In genomic region chr11:63920531-63920930, GRCm38 (mm10) we compare ENCODE assay signal across 7 mouse cellular contexts. TPM values are rescaled to one million over a fixed set of nuclear protein-coding genes. Genes with fewer than 3 reads are reported as not detected.
DNase-seq lines count a peak whose midpoint lies in the region; ATAC-seq and TF ChIP-seq lines count a peak whose summit lies in the region.

No protein-coding gene starts in this region.

- peak overlapping the region; percentile 51 for H3K9ac ChIP-seq in intestine, embryonic 14.5 days (ENCODE audit: low read length)
- peak overlapping the region; percentile 95 for H3K9ac ChIP-seq in limb, embryonic 12.5 days (replicated peaks)
- peak overlapping the region; percentile 87 for H3K9ac ChIP-seq in midbrain, embryonic 13.5 days (replicated peaks)

- peaks cover 86% of the 10 kb centered on the region for H3K27me3 ChIP-seq in intestine, embryonic 14.5 days (replicated peaks; ENCODE audit: control insufficient read depth, insufficient read depth, low read length)
- H3K27me3 ChIP-seq in limb, embryonic 12.5 days, result peaks cover 73% of the 10 kb centered on the region
- H3K27me3 ChIP-seq in midbrain, embryonic 13.5 days, result peaks cover 64% of the 10 kb centered on the region
- peaks cover 69% of the 10 kb centered on the region for H3K27me3 ChIP-seq in small intestine, adult 2 months (ENCODE audit: control insufficient read depth, insufficient read depth, low read length)

- TF ChIP-seq POLR2A in small intestine, adult 2 months (IDR thresholded peaks at IDR 0.05; ENCODE audit: low read depth, low read length), result 0 out of 2 replicates have a peak, but pooled peaks have one; percentile 27

- H3K4me1 ChIP-seq in intestine, embryonic 14.5 days (replicated peaks; ENCODE audit: control insufficient read depth, insufficient read depth, low read length), result peaks cover 19% of the 10 kb centered on the region
- H3K4me1 ChIP-seq in limb, embryonic 12.5 days (replicated peaks), result peaks cover 67% of the 10 kb centered on the region
- peaks cover 81% of the 10 kb centered on the region for H3K4me1 ChIP-seq in midbrain, embryonic 13.5 days (replicated peaks)
- H3K4me1 ChIP-seq in small intestine, adult 2 months (ENCODE audit: control insufficient read depth, insufficient read depth, insufficient read length, low read length), result peaks cover 13% of the 10 kb centered on the region

- TF ChIP-seq CTCF in small intestine, adult 2 months (IDR thresholded peaks at IDR 0.05; ENCODE audit: extremely low read depth, insufficient read length, insufficient replicate concordance, low read depth, low read length), result peak; percentile 52; the same call in 1 of the 2 replicates

- intact Hi-C loops in gastrocnemius, postnatal 36 days (cut with DNase I), result loop anchor here (5.0 to 10.0 kb wide), 3 partner anchors 157 to 1054 kb away; partner anchors contain the start of genes Cox10 and Elac2

- H3K36me3 ChIP-seq in intestine, embryonic 14.5 days (ENCODE audit: control insufficient read depth, insufficient read depth, low read length), result no peaks in the 10 kb centered on the region
- no peaks in the 10 kb centered on the region for H3K36me3 ChIP-seq in limb, embryonic 12.5 days
- H3K36me3 ChIP-seq in midbrain, embryonic 13.5 days, result no peaks in the 10 kb centered on the region
- H3K36me3 ChIP-seq in small intestine, adult 2 months (ENCODE audit: control insufficient read depth, insufficient read depth, low read length), result no peaks in the 10 kb centered on the region

- peak; percentile 81 for DNase-seq in adrenal gland, adult 2 months
- peak; percentile 90 for DNase-seq in embryo, embryonic 10 days (ENCODE audit: low spot score)
- DNase-seq in gastrocnemius, postnatal 36 days, result peak; percentile 43 to 45
- peak; percentile 91 for DNase-seq in intestine, embryonic 14.5 days (ENCODE audit: low spot score)

- under 1% methylated on average over 33 of the region's 33 CpGs for WGBS in intestine, embryonic 14.5 days
- WGBS in limb, embryonic 12.5 days, result under 1% methylated on average over 33 of the region's 33 CpGs
- WGBS in midbrain, embryonic 13.5 days, result under 1% methylated on average over 33 of the region's 33 CpGs
- under 1% methylated on average over 33 of the region's 33 CpGs for WGBS in small intestine, adult 2 months

- peak; percentile 51; the same call in 1 of the 2 replicates for ATAC-seq in intestine, embryonic 14.5 days (replicated peaks; ENCODE audit: low FRiP score, low TSS enrichment, low read depth)
- peak; percentile 27; the same call in 1 of the 2 replicates for ATAC-seq in limb, embryonic 12.5 days (ENCODE audit: insufficient number of reproducible peaks, insufficient read depth, low FRiP score, low TSS enrichment, low read depth)
- peak; percentile 64 for ATAC-seq in midbrain, embryonic 13.5 days

- peak overlapping the region; percentile 54 for H3K4me3 ChIP-seq in intestine, embryonic 14.5 days (ENCODE audit: low read depth, low read length)
- peak overlapping the region; percentile 82 for H3K4me3 ChIP-seq in limb, embryonic 12.5 days (replicated peaks)
- peak overlapping the region; percentile 80 for H3K4me3 ChIP-seq in midbrain, embryonic 13.5 days (replicated peaks)
- peak overlapping the region; percentile 70 for H3K4me3 ChIP-seq in small intestine, adult 2 months (ENCODE audit: low read depth, low read length)

- no peaks in the 10 kb centered on the region for H3K9me3 ChIP-seq in intestine, embryonic 14.5 days (ENCODE audit: control insufficient read depth, low read length)
- no peaks in the 10 kb centered on the region for H3K9me3 ChIP-seq in limb, embryonic 12.5 days
- no peaks in the 10 kb centered on the region for H3K9me3 ChIP-seq in midbrain, embryonic 13.5 days

- peak overlapping the region; percentile 92 for H3K4me2 ChIP-seq in intestine, embryonic 14.5 days (ENCODE audit: low read length)
- H3K4me2 ChIP-seq in limb, embryonic 12.5 days, result peak overlapping the region; percentile 84
- H3K4me2 ChIP-seq in midbrain, embryonic 13.5 days (replicated peaks), result peak overlapping the region; percentile 92

- H3K27ac ChIP-seq in intestine, embryonic 14.5 days (ENCODE audit: low read depth), result no peak overlapping the region
- peak overlapping the region; percentile 89 for H3K27ac ChIP-seq in limb, embryonic 12.5 days
- H3K27ac ChIP-seq in midbrain, embryonic 13.5 days, result peak overlapping the region; percentile 79
- no peak overlapping the region for H3K27ac ChIP-seq in small intestine, adult 2 months (ENCODE audit: insufficient read depth, low read depth, low read length)

RNA-seq across cellular contexts. Expression of gene Hs3st3b1, which starts 1.6 kb away (rescaled TPM):
- 1 to 10 TPM; 1.7 to 1.8 TPM for total RNA-seq in adrenal gland, adult 2 months (2021)
- 4.1 and 4.8 TPM in 2 replicates for polyA plus RNA-seq in adrenal gland, adult 2 months (2012; rRNA removed)
- total RNA-seq in gastrocnemius, postnatal 36 days (2021), result under 1 TPM; 0.30 to 0.43 TPM
- polyA plus RNA-seq in intestine, embryonic 14.5 days (2014; fragmentation: Nextera tagmentation; extraction: Ambion mirVana), result 5.3 and 5.9 TPM in 2 replicates
- polyA plus RNA-seq in limb, embryonic 12.5 days (2016; fragmentation: Nextera tagmentation; extraction: Ambion mirVana), result 23.5 and 32.8 TPM in 2 replicates
- 13.0 and 15.9 TPM in 2 replicates for polyA plus RNA-seq in midbrain, embryonic 13.5 days (2015; fragmentation: Nextera tagmentation; extraction: Ambion mirVana)
- 3.7 and 10.3 TPM in 2 replicates for polyA plus RNA-seq in small intestine, adult 2 months (2012; rRNA removed)

Comparison
In these comparisons a context has a peak if more than half of its experiments do, and no peak if none do; other contexts are left out.
1. H3K27ac ChIP-seq: peak in limb, embryonic 12.5 days (single experiment) and midbrain, embryonic 13.5 days (single experiment); none in intestine, embryonic 14.5 days (single experiment) and small intestine, adult 2 months (single experiment).
2. Peak in every context shown above with its lines, with median percentiles within 50 percentile points of each other: DNase-seq, ATAC-seq, H3K4me2 ChIP-seq, H3K4me3 ChIP-seq and H3K9ac ChIP-seq.